ENCODE assay signal across 7 mouse cellular contexts in the genomic region with DNA sequence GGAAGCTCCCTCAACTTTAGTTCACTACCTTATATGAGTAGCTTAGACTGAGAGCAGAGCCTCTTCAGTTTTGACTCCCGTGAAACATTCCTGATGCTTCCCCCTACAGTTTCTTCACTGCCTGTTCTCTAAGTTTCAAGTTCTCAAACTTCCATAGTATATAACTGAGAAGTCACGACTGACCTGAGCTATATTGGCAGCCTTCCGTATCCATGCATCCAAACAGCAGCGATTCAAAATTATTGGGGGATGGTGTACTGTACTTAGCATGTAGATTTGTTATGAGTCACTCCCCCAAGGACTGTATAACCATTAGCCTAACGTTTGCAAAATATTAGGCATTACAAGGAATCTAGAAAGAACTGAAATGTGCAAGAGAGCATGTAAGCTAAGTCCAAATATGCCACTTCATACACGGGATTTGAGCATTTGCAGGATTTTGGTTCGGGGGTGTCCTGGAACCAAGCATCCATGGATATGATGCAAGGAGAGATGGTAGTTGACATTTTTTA. TPM values are rescaled to one million over a fixed set of nuclear protein-coding genes. Genes with fewer than 3 reads are reported as not detected.
DNase-seq lines count a peak whose midpoint lies in the region; ATAC-seq and TF ChIP-seq lines count a peak whose summit lies in the region.

No protein-coding gene starts in this region.

- no peak for DNase-seq in liver, embryonic 11.5 days (ENCODE audit: low spot score)
- DNase-seq in liver = no peak
- no peak for DNase-seq in cerebellum, adult 11-12 months
- DNase-seq in testis, postnatal 10 days (ENCODE audit: low spot score) = no peak

- no peak overlapping the region for H3K27ac ChIP-seq in liver, embryonic 11.5 days (ENCODE audit: low read depth, low read length)
- peak overlapping the region; percentile 32; the same call in 1 of the 2 replicates for H3K27ac ChIP-seq in embryonic fibroblast, embryonic 13.5 days (ENCODE audit: insufficient read depth, low read length)
- H3K27ac ChIP-seq in intestine, embryonic 15.5 days = no peak overlapping the region
- no peak overlapping the region for H3K27ac ChIP-seq in neural tube, embryonic 13.5 days (replicated peaks)

- no peaks in the 10 kb centered on the region for H3K27me3 ChIP-seq in liver, embryonic 11.5 days (replicated peaks; ENCODE audit: control insufficient read depth, insufficient read depth, low read length)
- H3K27me3 ChIP-seq in intestine, embryonic 15.5 days (replicated peaks) = no peaks in the 10 kb centered on the region
- H3K27me3 ChIP-seq in neural tube, embryonic 13.5 days = no peaks in the 10 kb centered on the region

- peak overlapping the region; percentile 97 for H3K4me2 ChIP-seq in liver, embryonic 11.5 days
- peak overlapping the region; percentile 56; the same call in 1 of the 2 replicates for H3K4me2 ChIP-seq in intestine, embryonic 15.5 days (replicated peaks)
- peak overlapping the region; percentile 63 for H3K4me2 ChIP-seq in neural tube, embryonic 13.5 days

- TF ChIP-seq CTCF in embryonic fibroblast, embryonic 13.5 days (IDR thresholded peaks at IDR 0.05; ENCODE audit: borderline replicate concordance, insufficient read depth, low read length) = no peak

- no peak overlapping the region for H3K4me3 ChIP-seq in liver, embryonic 11.5 days (ENCODE audit: low read depth, low read length)
- 0 out of 2 replicates have a peak overlapping the region, but pooled peaks have one; percentile 3 for H3K4me3 ChIP-seq in embryonic fibroblast, embryonic 13.5 days (ENCODE audit: insufficient read depth, low read length)
- H3K4me3 ChIP-seq in intestine, embryonic 15.5 days (replicated peaks) = no peak overlapping the region
- peak overlapping the region; percentile 86 for H3K4me3 ChIP-seq in neural tube, embryonic 13.5 days

- H3K9ac ChIP-seq in liver, embryonic 11.5 days (ENCODE audit: low read depth, low read length) = no peak overlapping the region
- no peak overlapping the region for H3K9ac ChIP-seq in intestine, embryonic 15.5 days
- H3K9ac ChIP-seq in neural tube, embryonic 13.5 days = peak overlapping the region; percentile 83

- no peaks in the 10 kb centered on the region for H3K36me3 ChIP-seq in liver, embryonic 11.5 days (ENCODE audit: control insufficient read depth, insufficient read depth, low read length)
- no peaks in the 10 kb centered on the region for H3K36me3 ChIP-seq in intestine, embryonic 15.5 days
- H3K36me3 ChIP-seq in neural tube, embryonic 13.5 days = no peaks in the 10 kb centered on the region

- no peak for ATAC-seq in liver, embryonic 11.5 days (replicated peaks; ENCODE audit: low FRiP score)
- no peak for ATAC-seq in intestine, embryonic 15.5 days
- ATAC-seq in neural tube, embryonic 13.5 days (ENCODE audit: low read depth) = no peak

- H3K4me1 ChIP-seq in liver, embryonic 11.5 days (replicated peaks; ENCODE audit: control insufficient read depth, insufficient read depth, low read length) = no peaks in the 10 kb centered on the region; the same call in 1 of the 2 replicates
- H3K4me1 ChIP-seq in embryonic fibroblast, embryonic 13.5 days (ENCODE audit: control insufficient read depth, insufficient read depth, low read length) = peaks cover 7% of the 10 kb centered on the region; the same call in 1 of the 2 replicates
- H3K4me1 ChIP-seq in intestine, embryonic 15.5 days (replicated peaks) = no peaks in the 10 kb centered on the region
- H3K4me1 ChIP-seq in neural tube, embryonic 13.5 days (replicated peaks) = peaks cover 33% of the 10 kb centered on the region

- TF ChIP-seq POLR2A in embryonic fibroblast, embryonic 13.5 days (IDR thresholded peaks at IDR 0.05; ENCODE audit: low read depth, low read length) = no peak

- 63% methylated on average over 7 of the region's 7 CpGs for WGBS in liver, embryonic 11.5 days
- 62% methylated on average over 7 of the region's 7 CpGs for WGBS in intestine, embryonic 15.5 days
- 74% methylated on average over 7 of the region's 7 CpGs for WGBS in neural tube, embryonic 13.5 days

- H3K9me3 ChIP-seq in liver, embryonic 11.5 days (ENCODE audit: control insufficient read depth, low read length) = no peaks in the 10 kb centered on the region
- no peaks in the 10 kb centered on the region for H3K9me3 ChIP-seq in intestine, embryonic 15.5 days
- H3K9me3 ChIP-seq in neural tube, embryonic 13.5 days = no peaks in the 10 kb centered on the region

RNA-seq across cellular contexts. Expression of a gene that starts 2.0 kb away (rescaled TPM):
- polyA plus RNA-seq in liver, embryonic 11.5 days (2014; fragmentation: Nextera tagmentation; extraction: Ambion mirVana) = 6.8 and 7.8 TPM in 2 replicates
- 31.0 and 31.1 TPM in 2 replicates for polyA plus RNA-seq in embryonic fibroblast, embryonic 13.5 days (2011; ENCODE audit: insufficient read length, low read depth, missing spikeins)
- 19.8 and 20.8 TPM in 2 replicates for polyA plus RNA-seq in intestine, embryonic 15.5 days (2015; fragmentation: Nextera tagmentation; extraction: Ambion mirVana)
- polyA plus RNA-seq in neural tube, embryonic 13.5 days (2015; fragmentation: Nextera tagmentation; extraction: Ambion mirVana) = 20.5 and 23.6 TPM in 2 replicates

Comparison
In these comparisons a context has a peak if more than half of its experiments do, and no peak if none do; other contexts are left out.
1. H3K4me3 ChIP-seq: peak in embryonic fibroblast, embryonic 13.5 days (single experiment) and neural tube, embryonic 13.5 days (single experiment); none in liver, embryonic 11.5 days (single experiment) and intestine, embryonic 15.5 days (single experiment).
2. Peak in every context shown above with its lines, with median percentiles within 50 percentile points of each other: H3K4me2 ChIP-seq.